Mouse (Mus musculus) cortical plate, adult 2 months (tissue): ENCODE data around the gene Odf3l2. TPM values are rescaled to one million over a fixed set of nuclear protein-coding genes. Genes with fewer than 3 reads are reported as not detected.

Experiments
- H3K27ac ChIP-seq: fragments of 200-500 bp; 2 replicates; pipeline ENCODE4 v1.5.1; 2012; ENCODE audit warnings: low read length, control low read depth, inconsistent platforms; ENCODE audit not compliant: insufficient read depth
- H3K4me1 ChIP-seq: fragments of 200-500 bp; 2 replicates; pipeline ENCODE4 v1.6.1; 2011; ENCODE audit warnings: low read length; ENCODE audit not compliant: control insufficient read depth, insufficient read depth
- H3K4me3 ChIP-seq: fragments of 200-500 bp; 2 replicates; pipeline ENCODE4 v1.5.1; 2011; ENCODE audit warnings: mild to moderate bottlenecking, low read length, control low read depth; ENCODE audit not compliant: insufficient read depth
- CTCF ChIP-seq: fragments of 200-500 bp; IDR thresholded peaks from 2 replicates; pipeline ENCODE4 v1.5.1; 2011; ENCODE audit warnings: mild to moderate bottlenecking, control low read depth, low read length; ENCODE audit not compliant: insufficient read depth; ENCODE audit errors: extremely low read depth
- POLR2A ChIP-seq: fragments of 200-500 bp; IDR thresholded peaks from 2 replicates; pipeline ENCODE4 v1.6.1; 2011; ENCODE audit warnings: mild to moderate bottlenecking, low read length, control low read depth; ENCODE audit not compliant: insufficient read depth; ENCODE audit errors: extremely low read depth
- polyA plus RNA-seq: library from polyadenylated mRNA; depleted of rRNA; stranded (reverse); fragments of >200 nt; gene quantifications from 2 replicates; pipeline ENCODE4 v1.2.3, GENCODE M21; 2012

Odf3l2 gene
- polyA plus RNA-seq, 1 experiment: 0.17 TPM

- Histone ChIP-seq H3K27ac (no peak within 1 kb of the TSS), H3K4me3 (no peak within 1 kb of the TSS), H3K4me1 (0 out of 2 replicates have a peak, but pooled peaks cover 2% of the 10 kb centered on the region)
- TF ChIP-seq POLR2A (no peak), CTCF (peak; percentile 75)
Measured at GRCm38 (mm10) chr10:79664131-79664665, 18.7 kb upstream of the Odf3l2 start, which contains the start of gene Madcam1. Madcam1 (plus strand) TSS chr10:79664559.

GRCm38 (mm10) chr10:79661861-79662260 is 16.3 kb upstream of the Odf3l2 start:
- TF ChIP-seq CTCF (no peak), POLR2A (no peak)
- no peak overlapping the region for H3K27ac ChIP-seq
- no peak overlapping the region for H3K4me3 ChIP-seq
- H3K4me1 ChIP-seq: no peaks in the 10 kb centered on the region

- no peak for TF ChIP-seq CTCF
- TF ChIP-seq POLR2A: no peak
- H3K27ac ChIP-seq: no peak overlapping the region
- H3K4me1 ChIP-seq: peaks cover 3% of the 10 kb centered on the region; the same call in 1 of the 2 replicates
- no peak overlapping the region for H3K4me3 ChIP-seq
Measured at GRCm38 (mm10) chr10:79660298-79660697, 14.8 kb upstream of the Odf3l2 start.

- peaks cover 4% of the 10 kb centered on the region for H3K4me1 ChIP-seq
- TF ChIP-seq CTCF (no peak), POLR2A (no peak)
- no peak overlapping the region for H3K4me3 ChIP-seq
- no peak overlapping the region for H3K27ac ChIP-seq
Measured at GRCm38 (mm10) chr10:79658829-79659228, 13.3 kb upstream of the Odf3l2 start.

- peaks cover 4% of the 10 kb centered on the region for H3K4me1 ChIP-seq
- no peak overlapping the region for H3K4me3 ChIP-seq
- peak overlapping the region; percentile 68 for H3K27ac ChIP-seq
- no peak for TF ChIP-seq POLR2A
- no peak for TF ChIP-seq CTCF
Measured at GRCm38 (mm10) chr10:79654946-79655395, 9.4 kb upstream of the Odf3l2 start.

GRCm38 (mm10) chr10:79652789-79653188 is 7.3 kb upstream of the Odf3l2 start:
- peaks cover 4% of the 10 kb centered on the region for H3K4me1 ChIP-seq
- no peak overlapping the region for H3K27ac ChIP-seq
- TF ChIP-seq CTCF (no peak), POLR2A (no peak)
- no peak overlapping the region for H3K4me3 ChIP-seq

- no peak for TF ChIP-seq POLR2A
- TF ChIP-seq CTCF: peak; percentile 94
- no peak overlapping the region for H3K4me3 ChIP-seq
- H3K4me1 ChIP-seq: no peaks in the 10 kb centered on the region
- H3K27ac ChIP-seq: no peak overlapping the region
Measured at GRCm38 (mm10) chr10:79649070-79649751, 3.7 kb upstream of the Odf3l2 start.

GRCm38 (mm10) chr10:79638486-79639204 is 6.9 kb downstream of the Odf3l2 start:
- H3K27ac ChIP-seq: peak overlapping the region; percentile 94; the same call in 1 of the 2 replicates
- peaks cover 3% of the 10 kb centered on the region for H3K4me1 ChIP-seq
- TF ChIP-seq CTCF: no peak
- TF ChIP-seq POLR2A: no peak
- peak overlapping the region; percentile 58 for H3K4me3 ChIP-seq
